Mouse (Mus musculus) bone marrow, adult 2 months (tissue): Measurements from ENCODE around the gene Mapk9.

ENCODE experiments used
- CTCF ChIP-seq: fragments of 200-500 bp; IDR thresholded peaks from 2 replicates; pipeline ENCODE4 v1.5.1; 2011; ENCODE audit warnings: low read length, control low read depth; ENCODE audit not compliant: control insufficient read depth, insufficient read depth
- POLR2A ChIP-seq: fragments of 200-500 bp; IDR thresholded peaks from 2 replicates; pipeline ENCODE4 v1.6.1; 2011; ENCODE audit warnings: low read depth, mild to moderate bottlenecking, control low read depth, low read length, borderline replicate concordance; ENCODE audit not compliant: control insufficient read depth

DNA sequence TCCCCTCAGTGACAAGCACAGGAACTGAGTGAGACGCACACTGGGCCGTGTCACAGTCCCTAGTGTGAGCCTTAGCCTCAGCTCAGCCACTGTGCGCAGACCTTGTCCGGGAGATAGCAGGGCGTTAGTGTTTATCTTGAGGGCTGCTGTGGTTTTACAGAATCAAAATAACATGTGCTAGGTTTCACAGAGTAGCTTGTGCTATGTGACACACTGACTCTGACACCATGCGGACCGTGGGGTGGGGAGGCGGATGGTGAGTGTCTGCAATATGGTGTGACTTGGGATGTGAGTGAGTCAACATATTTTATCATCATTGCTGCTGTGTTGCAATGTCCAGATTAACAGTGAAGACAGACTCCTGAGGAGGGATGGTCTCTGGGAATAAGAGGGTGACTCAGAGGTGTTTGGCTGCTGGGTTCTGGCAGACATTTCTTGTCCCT, 35.4 kb upstream of the Mapk9 start:
- no peak for TF ChIP-seq POLR2A
- no peak for TF ChIP-seq CTCF
